Mouse (Mus musculus) c-Kit-positive CD71-positive TER-119-negative erythroid progenitor cells, embryonic 14.5 days (primary cell): ENCODE data around the gene Vwa3a.
A peak's percentile ranks its signal among the peaks of the same experiment; 100 is the strongest.
"Not testable (repeated sequence)": the region's sequence is repeated elsewhere in the genome, so short reads cannot be mapped to it uniquely, and the experiment has no call there.

ENCODE experiments used
- DNase-seq: peaks from one replicate; pipeline ENCODE4 v3.0.0-alpha.2; 2013; ENCODE audit warnings: low read depth

The Vwa3a gene

GRCm38 (mm10) chr7:120739018-120739417, at the start of gene Vwa3a:
TSS of gene Vwa3a (plus strand) at chr7:120739318.
- DNase-seq: no peak

GRCm38 (mm10) chr7:120690634-120691033, 48.5 kb upstream of the Vwa3a start:
- DNase-seq: no peak

- DNase-seq: no peak
Observed at GRCm38 (mm10) chr7:120693831-120694375, 45.2 kb upstream of the Vwa3a start.

GRCm38 (mm10) chr7:120695196-120695595, 43.9 kb upstream of the Vwa3a start:
- DNase-seq: no peak

- no peak for DNase-seq
Observed at GRCm38 (mm10) chr7:120695641-120696040, 43.5 kb upstream of the Vwa3a start.

- no peak for DNase-seq
Observed at GRCm38 (mm10) chr7:120696331-120696730, 42.8 kb upstream of the Vwa3a start.

DNA sequence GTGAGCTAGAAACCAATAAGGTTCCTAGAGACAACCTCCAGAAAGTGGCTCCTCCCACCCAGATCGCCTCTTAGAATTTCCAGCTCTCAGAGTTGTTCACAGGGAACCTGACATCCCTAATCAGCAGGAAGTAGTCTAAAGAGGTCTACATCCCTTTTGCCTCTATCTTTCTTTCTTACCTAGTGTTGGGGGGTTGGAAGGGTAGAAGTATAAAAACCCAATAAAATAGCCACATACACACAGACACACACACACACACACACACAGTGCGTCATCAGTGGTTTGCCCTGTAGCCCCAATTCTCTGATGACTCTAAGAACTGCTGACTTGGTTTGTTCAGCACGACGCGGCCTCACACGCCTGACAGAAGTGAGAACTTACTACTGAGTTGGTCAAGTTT, 39.5 kb upstream of the Vwa3a start:
- no peak for DNase-seq

GRCm38 (mm10) chr7:120703888-120704287, 35.2 kb upstream of the Vwa3a start:
- no peak for DNase-seq

- DNase-seq: no peak
Observed at GRCm38 (mm10) chr7:120712071-120712470, 27.0 kb upstream of the Vwa3a start.

- DNase-seq: no peak
Observed at GRCm38 (mm10) chr7:120713225-120713624, 25.9 kb upstream of the Vwa3a start.

- not testable (repeated sequence) for DNase-seq
Observed at GRCm38 (mm10) chr7:120713951-120714350, 25.2 kb upstream of the Vwa3a start.

- no peak for DNase-seq
Observed at GRCm38 (mm10) chr7:120717261-120717660, 21.9 kb upstream of the Vwa3a start.

DNA sequence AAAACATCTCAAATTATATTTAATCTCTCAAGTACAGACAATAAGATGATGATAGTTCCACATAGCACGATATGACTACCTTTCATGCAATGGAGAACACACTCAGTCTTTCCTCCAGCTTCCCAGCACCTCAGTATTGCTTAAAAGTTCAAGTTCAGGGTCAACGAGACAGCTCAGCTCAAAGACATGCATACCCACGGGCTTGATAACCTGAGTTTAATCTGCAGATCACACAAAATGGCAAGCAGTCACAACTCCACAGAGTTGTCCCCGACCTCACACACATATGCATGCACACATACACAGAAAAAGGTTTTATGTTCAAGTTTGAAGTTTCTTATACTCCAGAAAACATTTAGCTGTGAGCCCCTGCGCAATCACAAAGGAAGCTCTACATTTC, 18.1 kb upstream of the Vwa3a start:
- no peak for DNase-seq

GRCm38 (mm10) chr7:120721456-120721855, 17.7 kb upstream of the Vwa3a start:
- no peak for DNase-seq

DNA sequence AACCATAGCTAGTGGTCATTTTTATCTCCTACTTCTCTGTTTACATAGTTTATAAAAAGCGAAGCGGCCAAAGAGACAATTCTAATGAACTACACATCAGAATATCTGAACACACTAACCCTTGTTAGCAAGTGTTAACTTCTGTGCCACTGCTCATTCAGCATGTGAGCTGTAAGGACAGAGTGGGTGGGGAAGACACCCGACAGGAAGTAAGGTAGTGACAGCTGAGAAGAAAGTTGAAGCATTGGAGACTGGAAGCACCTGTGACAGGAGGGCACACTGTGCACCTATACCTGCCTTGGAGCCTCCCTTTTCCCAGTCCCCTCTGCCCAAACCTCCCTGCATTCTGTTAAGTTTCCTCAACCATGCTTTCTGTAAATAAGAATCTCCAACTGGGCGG, 17.1 kb upstream of the Vwa3a start:
- no peak for DNase-seq

GRCm38 (mm10) chr7:120722839-120723278, 16.3 kb upstream of the Vwa3a start:
- DNase-seq: no peak

DNA sequence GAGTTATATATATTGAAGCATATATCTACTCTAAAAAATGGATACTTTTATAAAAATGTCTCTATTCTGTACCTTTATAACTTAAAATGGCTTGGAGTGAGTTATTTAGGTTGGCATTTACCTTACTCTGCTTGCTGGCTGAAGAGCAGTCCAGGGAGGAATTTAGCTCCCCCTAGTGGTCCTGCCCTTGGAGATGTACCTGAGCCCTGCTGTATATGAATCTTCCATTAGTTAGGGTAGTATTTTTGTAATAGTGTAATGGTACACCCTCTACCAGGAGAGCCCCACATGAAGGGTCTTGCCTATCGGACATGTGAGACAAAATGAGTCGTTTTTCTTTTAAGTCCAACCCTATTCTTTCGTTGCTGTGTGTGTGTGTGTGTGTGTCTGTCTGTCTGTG, 11.5 kb upstream of the Vwa3a start:
- DNase-seq: peak; percentile 64

- DNase-seq: peak; percentile 56
Observed at GRCm38 (mm10) chr7:120729635-120730034, 9.5 kb upstream of the Vwa3a start.

GRCm38 (mm10) chr7:120732906-120733305, 6.2 kb upstream of the Vwa3a start:
- no peak for DNase-seq

DNA sequence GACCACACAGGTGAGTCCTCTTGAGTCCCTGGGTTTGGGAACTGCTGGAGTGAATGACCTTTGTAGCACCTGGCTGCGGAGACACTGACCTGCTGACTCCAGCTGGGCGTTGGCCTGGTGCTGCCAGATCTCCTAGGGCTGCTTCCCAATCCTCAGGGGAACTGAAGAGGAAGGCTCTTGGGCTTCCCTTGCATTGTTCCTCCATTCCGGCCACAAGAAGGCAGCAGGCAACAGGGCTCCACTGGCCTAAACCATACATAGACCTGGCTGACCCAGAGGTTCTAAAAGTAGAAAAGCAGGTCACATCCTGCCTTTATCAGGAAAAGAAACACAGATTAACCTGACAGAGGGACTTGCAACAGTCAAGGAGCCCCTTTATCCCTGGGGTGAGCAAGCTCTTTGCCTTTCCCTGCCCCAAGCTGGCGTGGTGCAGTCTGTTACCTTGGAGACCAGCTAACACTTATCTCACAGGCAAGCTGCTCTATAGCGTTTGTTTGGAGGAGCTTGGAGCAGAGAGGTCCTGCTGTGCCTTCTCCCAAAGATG, 512 bp downstream of the Vwa3a start:
- DNase-seq: no peak

DNA sequence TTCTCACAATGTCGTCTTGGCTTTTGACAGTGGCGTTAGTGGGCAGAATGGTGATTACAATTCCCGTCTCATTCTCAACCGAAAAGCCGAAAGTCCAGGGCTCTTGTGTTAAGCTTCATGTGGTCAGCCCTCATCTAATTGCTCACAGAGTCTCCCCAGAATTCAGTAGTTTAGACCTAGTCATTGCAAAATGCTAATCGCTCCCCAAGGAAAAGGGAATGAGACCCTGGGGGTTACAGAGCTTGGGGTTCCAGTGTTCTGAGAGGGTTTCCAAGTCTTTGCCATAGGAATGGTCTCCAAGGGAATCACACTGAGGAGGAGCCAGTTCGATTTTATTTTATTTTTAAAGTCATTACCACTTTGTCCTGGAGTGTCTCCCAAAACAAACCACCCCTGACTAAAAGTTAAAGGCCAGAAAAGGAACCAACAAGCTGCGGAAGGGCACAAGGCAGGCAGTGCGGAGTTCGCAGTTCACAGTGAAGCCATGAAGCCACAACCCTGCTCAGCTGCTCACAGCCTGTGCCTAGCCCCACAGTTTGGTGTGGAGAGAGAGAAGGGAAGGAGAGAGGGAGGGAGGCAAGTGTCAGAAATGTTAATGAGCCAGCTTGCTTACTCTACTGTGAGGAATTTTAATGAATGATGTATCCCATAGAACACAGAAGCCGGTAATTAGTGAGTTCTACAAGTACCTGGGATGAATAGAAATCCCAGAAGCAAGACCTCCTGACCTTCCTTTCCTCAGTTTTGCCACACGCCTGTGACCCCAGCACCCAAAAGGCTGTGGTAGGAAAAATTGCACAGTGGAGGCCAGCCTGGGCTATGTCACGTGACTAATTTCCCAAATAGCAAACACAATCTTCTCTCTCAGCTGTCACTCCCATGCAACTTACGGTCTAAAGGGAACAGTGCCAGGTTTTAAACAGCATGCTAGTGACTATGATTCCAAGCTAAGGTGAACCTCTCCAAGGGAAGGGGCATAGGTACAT, 4.5 kb downstream of the Vwa3a start:
- DNase-seq: no peak

GRCm38 (mm10) chr7:120744606-120745005, 5.5 kb downstream of the Vwa3a start:
- no peak for DNase-seq

- DNase-seq: no peak
Observed at GRCm38 (mm10) chr7:120746029-120746428, 6.9 kb downstream of the Vwa3a start.
